In the genomic region with DNA sequence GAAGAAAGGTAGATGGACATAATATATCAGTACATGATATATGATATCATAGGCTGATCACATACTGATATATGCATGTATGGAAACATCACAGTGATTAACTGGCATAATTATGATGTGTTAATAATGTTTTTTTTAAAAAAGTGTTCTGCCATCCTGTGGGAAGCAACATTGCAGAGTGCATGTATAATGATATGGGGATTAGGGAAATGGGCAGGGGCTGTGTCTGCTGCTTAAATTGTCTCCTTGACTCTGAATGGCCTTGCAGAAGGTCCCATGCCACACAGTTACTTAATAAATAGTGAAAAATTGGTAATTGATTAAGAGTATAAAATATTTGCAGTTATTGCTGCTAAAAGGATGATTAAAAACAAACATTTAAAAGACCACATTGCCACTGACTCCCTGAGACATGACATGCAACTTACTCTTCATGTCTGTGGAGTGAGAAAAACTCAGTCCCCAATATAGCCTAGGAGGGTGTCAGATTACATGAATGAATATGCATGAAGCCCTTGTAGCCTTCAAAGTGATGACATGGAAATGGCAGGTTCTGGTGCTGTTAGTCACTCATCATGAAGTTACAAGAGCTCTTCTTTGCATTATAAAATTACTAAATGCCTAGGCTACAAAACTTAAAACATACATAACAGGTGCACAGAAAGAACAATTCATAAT, we compare ENCODE assay signal across 15 mouse cellular contexts.
"Had no signal": no experiment of that assay in that cellular context is flagged by ENCODE, and none has a peak within 500 bp of the region (broad histone marks: within the 10 kb centered on the region; RNA-seq: fewer than 3 reads in every experiment).

No protein-coding gene starts in this region.

- ATAC-seq: liver, postnatal 0 days had no signal

- H3K36me3 ChIP-seq: kidney, embryonic 15.5 days; limb, embryonic 15.5 days; liver, embryonic 13.5 days; lung, embryonic 15.5 days; neural tube, embryonic 12.5 days had no signal

- H3K4me2 ChIP-seq: kidney, embryonic 15.5 days; limb, embryonic 15.5 days; liver, embryonic 13.5 days; lung, embryonic 15.5 days; neural tube, embryonic 12.5 days had no signal

- H3K9ac ChIP-seq: kidney, embryonic 15.5 days; limb, embryonic 15.5 days; liver, embryonic 13.5 days; liver, postnatal 0 days; lung, embryonic 15.5 days; neural tube, embryonic 12.5 days had no signal

- H3K27me3 ChIP-seq: kidney, embryonic 15.5 days; limb, embryonic 15.5 days; liver, embryonic 13.5 days; lung, embryonic 15.5 days; megakaryocyte, embryonic 14.5 days; neural tube, embryonic 12.5 days had no signal

- H3K4me3 ChIP-seq: kidney, embryonic 15.5 days; limb, embryonic 15.5 days; liver, embryonic 13.5 days; lung, embryonic 15.5 days; megakaryocyte, embryonic 14.5 days; neural tube, embryonic 12.5 days had no signal

- H3K4me1 ChIP-seq: kidney, embryonic 15.5 days; limb, embryonic 15.5 days; liver, embryonic 13.5 days; lung, embryonic 15.5 days; megakaryocyte, embryonic 14.5 days; neural tube, embryonic 12.5 days had no signal

- H3K9me3 ChIP-seq: kidney, embryonic 15.5 days; limb, embryonic 15.5 days; liver, embryonic 13.5 days; lung, embryonic 15.5 days; neural tube, embryonic 12.5 days had no signal

- DNase-seq: kidney, postnatal 14 days; layer of hippocampus, adult 9-11 months; layer of hippocampus, postnatal 36 days; liver, embryonic 13.5 days; liver, postnatal 0 days; lung, postnatal 14 days; midbrain, embryonic 14.5 days; thymus, postnatal 4 days had no signal

- H3K27ac ChIP-seq: kidney, embryonic 15.5 days; limb, embryonic 15.5 days; liver, embryonic 13.5 days; lung, embryonic 15.5 days; macrophage; neural tube, embryonic 12.5 days; stomach, postnatal 0 days had no signal
